Mouse (Mus musculus): ENCODE data around the gene Tmem151b. TPM values are rescaled to one million over a fixed set of nuclear protein-coding genes. Genes with fewer than 3 reads are reported as not detected.

The Tmem151b gene
- polyA plus RNA-seq, 1 experiment from 2014 or later, result 1.7 TPM

DNA sequence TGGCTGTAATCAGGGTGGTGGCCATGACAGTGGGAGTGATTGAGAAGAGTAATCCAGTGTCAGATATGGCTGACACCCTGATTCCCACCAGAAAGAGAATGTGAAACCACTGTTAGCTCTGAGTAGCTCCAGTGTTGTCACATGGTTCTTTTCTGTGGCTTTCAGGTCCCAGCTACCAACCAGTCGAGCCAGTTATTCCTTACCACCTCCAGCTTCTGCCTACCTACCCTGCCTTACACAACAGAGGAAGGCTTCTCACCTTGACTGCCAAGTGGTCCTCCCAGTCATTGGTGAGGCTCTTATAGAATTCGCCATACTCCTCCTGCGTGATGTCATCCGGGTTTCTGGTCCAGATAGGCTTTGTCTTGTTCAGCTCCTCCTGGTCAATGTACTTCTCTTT, 20.5 kb upstream of the Tmem151b start:
- H3K9me3 ChIP-seq (ENCODE audit: control insufficient read depth, low read length), result no peaks in the 10 kb centered on the region
- peaks cover 15% of the 10 kb centered on the region for H3K4me1 ChIP-seq (ENCODE audit: control insufficient read depth, insufficient read depth, low read length)
- ATAC-seq (ENCODE audit: low read depth), result no peak
- no peak overlapping the region for H3K4me2 ChIP-seq (ENCODE audit: low read depth, low read length)
- no peak overlapping the region for H3K9ac ChIP-seq (ENCODE audit: low read depth, low read length)
- DNase-seq (ENCODE audit: low spot score), result no peak
- 90% methylated on average over 4 of the region's 4 CpGs for WGBS
- H3K27ac ChIP-seq (replicated peaks; ENCODE audit: low read depth, low read length), result no peak overlapping the region
- no peaks in the 10 kb centered on the region for H3K27me3 ChIP-seq (replicated peaks; ENCODE audit: control insufficient read depth, insufficient read depth, low read length)
- peaks cover 71% of the 10 kb centered on the region for H3K36me3 ChIP-seq (ENCODE audit: control insufficient read depth, insufficient read depth, low read length)
- no peak overlapping the region for H3K4me3 ChIP-seq (ENCODE audit: low read depth, low read length)

DNA sequence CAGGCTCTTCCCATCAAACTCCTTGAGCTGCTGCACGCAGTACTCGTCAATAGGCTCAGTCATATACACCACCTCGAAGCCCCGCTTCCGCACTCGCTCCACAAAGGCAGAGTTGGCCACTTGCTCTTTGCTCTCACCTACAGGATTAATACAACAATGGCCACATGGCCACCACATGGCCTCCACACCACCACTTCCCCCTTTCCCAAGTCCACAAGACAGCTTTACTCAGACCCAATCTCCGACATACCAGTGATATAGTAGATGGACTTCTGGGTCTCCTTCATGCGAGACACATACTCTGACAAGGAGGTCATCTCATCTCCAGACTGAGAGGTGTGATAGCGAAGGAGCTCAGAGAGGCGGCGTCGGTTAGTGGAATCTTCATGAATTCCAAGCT, 19.5 kb upstream of the Tmem151b start:
- H3K27me3 ChIP-seq (replicated peaks; ENCODE audit: control insufficient read depth, insufficient read depth, low read length), result no peaks in the 10 kb centered on the region
- H3K27ac ChIP-seq (replicated peaks; ENCODE audit: low read depth, low read length), result no peak overlapping the region
- H3K4me1 ChIP-seq (ENCODE audit: control insufficient read depth, insufficient read depth, low read length), result peaks cover 15% of the 10 kb centered on the region
- H3K4me2 ChIP-seq (ENCODE audit: low read depth, low read length), result no peak overlapping the region
- WGBS, result 84% methylated on average over 12 of the region's 12 CpGs
- H3K36me3 ChIP-seq (ENCODE audit: control insufficient read depth, insufficient read depth, low read length), result peaks cover 72% of the 10 kb centered on the region
- no peak overlapping the region for H3K9ac ChIP-seq (ENCODE audit: low read depth, low read length)
- H3K4me3 ChIP-seq (ENCODE audit: low read depth, low read length), result no peak overlapping the region
- ATAC-seq (ENCODE audit: low read depth) (no peak), DNase-seq (ENCODE audit: low spot score) (no peak)
- H3K9me3 ChIP-seq (ENCODE audit: control insufficient read depth, low read length), result no peaks in the 10 kb centered on the region

DNA sequence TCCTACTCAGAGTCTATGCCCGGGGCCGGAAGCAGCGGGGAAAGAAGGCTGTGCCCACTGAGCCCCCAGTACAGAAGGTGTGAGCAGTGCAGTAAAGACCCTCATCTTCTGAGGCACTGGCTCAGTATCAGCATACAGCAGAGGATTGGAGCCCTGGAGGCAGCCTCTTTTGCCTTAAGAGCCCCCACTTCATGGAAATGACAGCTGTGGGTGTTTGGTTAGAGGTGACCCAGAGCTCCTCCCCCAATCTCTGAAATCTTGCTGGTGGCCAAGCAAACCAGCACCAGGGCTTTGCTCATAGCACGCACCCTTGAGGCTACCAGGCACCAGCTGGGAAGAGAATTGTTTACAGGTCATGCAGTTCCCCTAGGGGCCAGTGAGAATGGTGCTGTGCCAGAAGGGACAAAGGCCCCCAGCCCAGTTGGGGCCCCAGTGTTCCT, 17.7 kb upstream of the Tmem151b start:
- peaks cover 71% of the 10 kb centered on the region for H3K36me3 ChIP-seq (ENCODE audit: control insufficient read depth, insufficient read depth, low read length)
- WGBS, result 23% methylated on average over 4 of the region's 4 CpGs
- H3K9me3 ChIP-seq (ENCODE audit: control insufficient read depth, low read length), result no peaks in the 10 kb centered on the region
- peaks cover 15% of the 10 kb centered on the region for H3K4me1 ChIP-seq (ENCODE audit: control insufficient read depth, insufficient read depth, low read length)
- no peak for DNase-seq (ENCODE audit: low spot score)
- no peak overlapping the region for H3K27ac ChIP-seq (replicated peaks; ENCODE audit: low read depth, low read length)
- peak; percentile 1; the same call in 1 of the 2 replicates for ATAC-seq (ENCODE audit: low read depth)
- no peak overlapping the region for H3K4me2 ChIP-seq (ENCODE audit: low read depth, low read length)
- H3K27me3 ChIP-seq (replicated peaks; ENCODE audit: control insufficient read depth, insufficient read depth, low read length), result no peaks in the 10 kb centered on the region
- no peak overlapping the region for H3K4me3 ChIP-seq (ENCODE audit: low read depth, low read length)
- no peak overlapping the region for H3K9ac ChIP-seq (ENCODE audit: low read depth, low read length)

DNA sequence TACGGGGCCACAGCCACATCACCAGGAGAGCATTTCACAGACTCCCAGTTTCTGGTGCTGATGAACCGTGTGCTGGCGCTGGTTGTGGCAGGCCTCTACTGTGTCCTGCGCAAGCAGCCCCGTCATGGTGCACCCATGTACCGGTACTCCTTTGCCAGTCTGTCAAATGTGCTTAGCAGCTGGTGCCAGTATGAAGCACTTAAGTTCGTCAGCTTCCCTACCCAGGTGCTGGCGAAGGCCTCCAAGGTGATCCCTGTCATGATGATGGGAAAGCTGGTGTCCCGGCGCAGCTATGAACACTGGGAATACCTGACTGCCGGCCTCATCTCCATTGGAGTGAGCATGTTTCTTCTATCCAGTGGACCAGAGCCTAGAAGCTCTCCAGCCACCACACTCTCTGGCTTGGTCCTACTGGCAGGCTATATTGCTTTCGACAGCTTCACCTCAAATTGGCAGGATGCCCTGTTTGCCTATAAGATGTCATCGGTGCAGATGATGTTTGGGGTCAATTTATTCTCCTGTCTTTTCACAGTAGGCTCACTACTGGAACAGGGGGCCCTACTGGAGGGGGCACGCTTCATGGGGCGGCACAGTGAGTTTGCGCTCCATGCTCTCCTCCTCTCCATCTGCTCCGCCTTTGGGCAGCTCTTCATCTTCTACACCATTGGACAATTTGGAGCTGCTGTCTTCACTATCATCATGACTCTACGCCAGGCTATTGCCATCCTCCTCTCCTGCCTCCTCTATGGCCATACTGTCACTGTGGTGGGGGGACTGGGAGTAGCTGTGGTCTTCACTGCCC, 17.1 kb upstream of the Tmem151b start:
- no peaks in the 10 kb centered on the region for H3K27me3 ChIP-seq (replicated peaks; ENCODE audit: control insufficient read depth, insufficient read depth, low read length)
- H3K27ac ChIP-seq (replicated peaks; ENCODE audit: low read depth, low read length), result no peak overlapping the region
- peaks cover 11% of the 10 kb centered on the region for H3K4me1 ChIP-seq (ENCODE audit: control insufficient read depth, insufficient read depth, low read length)
- H3K9me3 ChIP-seq (ENCODE audit: control insufficient read depth, low read length), result no peaks in the 10 kb centered on the region
- WGBS, result 57% methylated on average over 18 of the region's 18 CpGs
- H3K4me3 ChIP-seq (ENCODE audit: low read depth, low read length), result no peak overlapping the region
- DNase-seq (ENCODE audit: low spot score) (no peak), ATAC-seq (ENCODE audit: low read depth) (peak; percentile 4; the same call in 1 of the 2 replicates)
- H3K9ac ChIP-seq (ENCODE audit: low read depth, low read length), result no peak overlapping the region
- no peak overlapping the region for H3K4me2 ChIP-seq (ENCODE audit: low read depth, low read length)
- H3K36me3 ChIP-seq (ENCODE audit: control insufficient read depth, insufficient read depth, low read length), result peaks cover 65% of the 10 kb centered on the region

DNA sequence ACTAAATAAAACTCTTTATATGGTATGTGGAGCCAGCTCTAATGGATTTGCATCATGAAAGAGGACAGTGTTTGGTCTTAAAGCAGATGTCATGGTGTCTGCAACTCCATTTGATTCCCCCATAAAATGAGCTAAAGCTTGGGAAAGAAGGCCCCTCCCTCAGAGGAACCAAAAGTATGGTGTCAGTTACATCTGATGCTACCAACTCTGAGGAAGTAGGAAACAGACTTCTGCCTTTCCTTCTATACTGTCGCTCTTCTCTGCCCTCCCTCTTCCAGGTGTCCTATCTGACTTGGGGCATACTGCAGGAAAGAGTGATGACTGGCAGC, 16.5 kb upstream of the Tmem151b start:
- H3K4me2 ChIP-seq (ENCODE audit: low read depth, low read length), result no peak overlapping the region
- H3K4me3 ChIP-seq (ENCODE audit: low read depth, low read length), result no peak overlapping the region
- ATAC-seq (ENCODE audit: low read depth) (no peak), DNase-seq (ENCODE audit: low spot score) (no peak)
- H3K27me3 ChIP-seq (replicated peaks; ENCODE audit: control insufficient read depth, insufficient read depth, low read length), result no peaks in the 10 kb centered on the region
- no peaks in the 10 kb centered on the region for H3K9me3 ChIP-seq (ENCODE audit: control insufficient read depth, low read length)
- H3K27ac ChIP-seq (replicated peaks; ENCODE audit: low read depth, low read length), result no peak overlapping the region
- H3K4me1 ChIP-seq (ENCODE audit: control insufficient read depth, insufficient read depth, low read length), result peaks cover 10% of the 10 kb centered on the region
- 55% methylated on average over 1 of the region's 1 CpGs for WGBS
- peaks cover 59% of the 10 kb centered on the region for H3K36me3 ChIP-seq (ENCODE audit: control insufficient read depth, insufficient read depth, low read length)
- no peak overlapping the region for H3K9ac ChIP-seq (ENCODE audit: low read depth, low read length)

DNA sequence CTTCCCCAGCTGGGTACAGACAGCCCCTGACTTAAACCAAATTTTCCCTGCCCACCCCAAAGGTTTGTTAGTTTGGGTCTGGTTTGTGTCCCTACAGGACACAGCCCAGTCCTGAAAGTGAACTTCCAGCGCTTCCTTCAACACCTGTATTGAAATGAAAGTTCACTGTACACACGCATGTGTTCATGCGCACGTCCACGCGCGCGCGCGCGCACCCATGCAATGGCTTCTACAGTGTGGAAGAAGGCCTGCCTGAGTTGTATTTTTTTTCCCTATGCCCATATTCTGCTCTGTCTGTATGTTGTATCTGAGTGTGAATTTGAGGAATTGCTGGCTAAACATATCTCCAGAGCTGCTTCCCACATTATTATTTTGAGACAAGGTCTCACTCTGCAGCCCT, 15.6 kb upstream of the Tmem151b start:
- Histone ChIP-seq H3K9ac (ENCODE audit: low read depth, low read length) (peak overlapping the region; percentile 82), H3K4me3 (ENCODE audit: low read depth, low read length) (peak overlapping the region; percentile 62), H3K27ac (replicated peaks; ENCODE audit: low read depth, low read length) (0 out of 2 replicates have a peak overlapping the region, but pooled peaks have one; percentile 73), H3K27me3 (replicated peaks; ENCODE audit: control insufficient read depth, insufficient read depth, low read length) (no peaks in the 10 kb centered on the region), H3K9me3 (ENCODE audit: control insufficient read depth, low read length) (no peaks in the 10 kb centered on the region), H3K4me1 (ENCODE audit: control insufficient read depth, insufficient read depth, low read length) (peaks cover 10% of the 10 kb centered on the region), H3K4me2 (ENCODE audit: low read depth, low read length) (peak overlapping the region; percentile 93), H3K36me3 (ENCODE audit: control insufficient read depth, insufficient read depth, low read length) (peaks cover 51% of the 10 kb centered on the region)
- ATAC-seq (ENCODE audit: low read depth) (no peak), DNase-seq (ENCODE audit: low spot score) (no peak)
- WGBS, result 92% methylated on average over 11 of the region's 11 CpGs

DNA sequence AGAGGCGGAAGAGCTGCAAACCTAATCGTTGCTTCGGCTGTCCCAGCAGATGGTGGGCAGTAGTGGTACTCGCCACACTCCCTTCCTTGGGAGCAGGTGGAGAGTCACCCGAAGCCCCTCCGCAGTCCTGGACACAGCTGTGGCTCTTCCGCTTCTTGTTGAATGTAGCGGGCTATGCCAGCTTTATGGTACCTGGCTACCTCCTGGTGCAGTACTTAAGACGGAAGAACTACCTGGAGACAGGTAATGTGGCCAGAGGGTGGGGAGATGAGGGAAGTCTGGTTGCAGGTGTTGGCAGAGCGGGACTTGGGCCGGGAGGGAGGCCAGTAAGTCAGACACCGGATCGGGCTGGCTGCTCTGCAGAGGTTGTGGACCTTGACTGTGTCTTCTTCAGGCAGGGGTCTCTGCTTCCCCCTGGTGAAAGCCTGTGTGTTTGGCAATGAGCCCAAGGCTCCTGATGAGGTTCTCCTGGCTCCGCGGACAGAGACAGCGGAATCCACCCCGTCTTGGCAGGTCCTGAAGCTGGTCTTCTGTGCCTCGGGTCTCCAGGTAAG, 15.1 kb upstream of the Tmem151b start:
- Histone ChIP-seq H3K36me3 (ENCODE audit: control insufficient read depth, insufficient read depth, low read length) (peaks cover 46% of the 10 kb centered on the region), H3K4me2 (ENCODE audit: low read depth, low read length) (peak overlapping the region; percentile 93), H3K27me3 (replicated peaks; ENCODE audit: control insufficient read depth, insufficient read depth, low read length) (no peaks in the 10 kb centered on the region), H3K9ac (ENCODE audit: low read depth, low read length) (peak overlapping the region; percentile 82), H3K9me3 (ENCODE audit: control insufficient read depth, low read length) (no peaks in the 10 kb centered on the region), H3K27ac (replicated peaks; ENCODE audit: low read depth, low read length) (peak overlapping the region; percentile 73), H3K4me1 (ENCODE audit: control insufficient read depth, insufficient read depth, low read length) (peaks cover 10% of the 10 kb centered on the region), H3K4me3 (ENCODE audit: low read depth, low read length) (peak overlapping the region; percentile 62)
- ATAC-seq (ENCODE audit: low read depth) (no peak; the same call in 1 of the 2 replicates), DNase-seq (ENCODE audit: low spot score) (no peak)
- WGBS, result 4% methylated on average over 17 of the region's 18 CpGs

DNA sequence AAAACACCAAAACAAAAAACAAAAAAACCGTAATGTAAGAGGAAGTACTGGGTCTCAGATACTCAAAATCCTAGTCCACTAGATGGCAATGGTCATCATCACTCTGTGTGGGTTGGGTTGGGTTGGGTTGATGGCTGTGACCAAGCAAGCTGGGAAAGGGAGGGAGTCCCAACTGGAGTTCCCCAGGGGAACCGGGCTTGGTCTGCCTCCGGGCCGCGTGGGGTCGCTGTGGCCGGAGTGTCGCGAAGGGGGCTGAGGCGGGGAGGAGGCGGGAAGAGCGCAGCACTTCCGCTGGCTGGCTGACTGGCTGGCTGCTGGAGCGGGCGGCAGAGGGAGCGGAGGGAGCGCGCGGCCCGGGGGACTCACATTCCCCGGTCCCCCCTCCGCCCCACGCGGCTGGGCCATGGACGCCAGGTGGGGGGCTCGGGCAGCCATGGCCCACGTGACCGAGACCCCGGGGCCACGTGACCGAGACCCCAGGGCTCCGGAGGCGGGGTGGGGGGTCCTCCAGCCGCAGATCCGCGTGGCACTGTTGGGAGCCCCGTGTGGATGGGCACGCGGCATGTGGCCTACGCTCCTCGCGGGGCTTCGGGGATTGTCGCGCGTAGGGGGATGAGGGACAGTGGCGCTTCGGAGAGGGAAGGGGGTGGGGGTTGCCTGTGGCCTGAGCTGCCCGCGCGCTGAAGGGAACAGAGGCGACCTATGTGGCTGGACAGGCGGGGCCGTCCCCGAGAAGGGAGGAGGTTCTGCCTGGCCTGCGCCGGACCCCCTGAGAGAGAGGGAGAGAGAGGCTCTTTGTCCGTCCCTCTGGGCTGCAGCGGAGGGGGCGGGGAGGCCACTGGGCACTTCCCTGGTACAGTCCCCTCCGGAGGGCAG, 14.4 kb upstream of the Tmem151b start, which contains the start of gene Slc35b2:
Slc35b2 (plus strand) TSS at position 220 of the 876 bp plus-strand sequence.
- ATAC-seq (ENCODE audit: low read depth) (peak; percentile 85), DNase-seq (ENCODE audit: low spot score) (peak; percentile 95)
- Histone ChIP-seq H3K4me1 (ENCODE audit: control insufficient read depth, insufficient read depth, low read length) (peaks cover 10% of the 10 kb centered on the region), H3K4me3 (ENCODE audit: low read depth, low read length) (peak within 1 kb of the TSS; percentile 62), H3K27ac (replicated peaks; ENCODE audit: low read depth, low read length) (peak within 1 kb of the TSS; percentile 73), H3K27me3 (replicated peaks; ENCODE audit: control insufficient read depth, insufficient read depth, low read length) (no peaks in the 10 kb centered on the region), H3K9me3 (ENCODE audit: control insufficient read depth, low read length) (no peaks in the 10 kb centered on the region), H3K4me2 (ENCODE audit: low read depth, low read length) (peak within 1 kb of the TSS; percentile 93), H3K9ac (ENCODE audit: low read depth, low read length) (peak within 1 kb of the TSS; percentile 82), H3K36me3 (ENCODE audit: control insufficient read depth, insufficient read depth, low read length) (peaks cover 38% of the 10 kb centered on the region)
- WGBS, result 0% methylated on average over 19 of the region's 61 CpGs
